Mouse (Mus musculus) T-cell, adult 66 days (primary cell): ENCODE data around the gene Mgl2. TPM values are rescaled to one million over a fixed set of nuclear protein-coding genes. Genes with fewer than 3 reads are reported as not detected.

ENCODE experiments used
- total RNA-seq, 2 experiments: library from RNA; stranded (reverse); gene quantifications; 3 replicates in 1 of 2; 4 replicates in 1 of 2; pipeline ENCODE4 v1.2.4; 2023

The Mgl2 gene
- not detected for total RNA-seq

GRCm38 (mm10) chr11:70129926-70130379 is at the start of gene Mgl2:
TSS of gene Mgl2 (plus strand) at chr11:70130329.

GRCm38 (mm10) chr11:70091986-70092783 is 37.9 kb upstream of the Mgl2 start, which contains the start of gene Asgr2:
TSS of gene Asgr2 (plus strand) at chr11:70092644.

GRCm38 (mm10) chr11:70155897-70156296 is 25.8 kb downstream of the Mgl2 start, which contains the start of gene Clec10a:
TSS of gene Clec10a (plus strand) at chr11:70156197.

Other genes with a start within 250 kb of the Mgl2 start
- gene Kctd11, start 248.9 kb upstream of the Mgl2 start, total RNA-seq = 1 to 10 TPM; 1.5 to 2.1 TPM
- 100 to 1,000 TPM; 462 TPM for gene Acap1, start 234.8 kb upstream of the Mgl2 start, total RNA-seq
- gene 2810408A11Rik, start 229.3 kb upstream of the Mgl2 start, total RNA-seq = 1 to 10 TPM; 3.5 to 3.6 TPM
- 10 to 100 TPM; 64.4 to 66.0 TPM for gene Neurl4, start 229.3 kb upstream of the Mgl2 start, total RNA-seq
- 100 to 1,000 TPM; 132 to 133 TPM for gene Gps2, start 216.4 kb upstream of the Mgl2 start, total RNA-seq
- gene Eif5a, start 208.4 kb upstream of the Mgl2 start, total RNA-seq = 100 to 1,000 TPM; 389 to 417 TPM
- not detected for gene Ybx2, start 194.5 kb upstream of the Mgl2 start, total RNA-seq
- gene Slc2a4, start 182.1 kb upstream of the Mgl2 start, total RNA-seq = not detected
- not detected for gene Cldn7, start 165.6 kb upstream of the Mgl2 start, total RNA-seq
- gene Ctdnep1, start 149.2 kb upstream of the Mgl2 start, total RNA-seq = 100 to 1,000 TPM; 113 to 123 TPM
- 10 to 100 TPM; 36.1 to 48.5 TPM for gene Elp5, start 147.8 kb upstream of the Mgl2 start, total RNA-seq
- gene Gabarap, start 139.2 kb upstream of the Mgl2 start, total RNA-seq = 100 to 1,000 TPM; 182 to 187 TPM
- 10 to 100 TPM; 64.4 to 67.2 TPM for gene Phf23, start 134.6 kb upstream of the Mgl2 start, total RNA-seq
- 10 to 100 TPM; 40.8 to 42.1 TPM for gene Dvl2, start 129.7 kb upstream of the Mgl2 start, total RNA-seq
- gene Acadvl, start 114.9 kb upstream of the Mgl2 start, total RNA-seq = 10 to 100 TPM; 62.0 to 75.3 TPM
- 10 to 100 TPM; 36.4 to 38.1 TPM for gene Dlg4, start 113.4 kb upstream of the Mgl2 start, total RNA-seq
- not detected for gene Asgr1, start 76.2 kb upstream of the Mgl2 start, total RNA-seq
- gene Asgr2, start 37.7 kb upstream of the Mgl2 start, total RNA-seq = not detected
- under 1 TPM in 1 of 2 experiments, not detected in 1; 0.99 TPM for gene Clec10a, start 25.9 kb downstream of the Mgl2 start, total RNA-seq
- not detected for gene Slc16a11, start 82.4 kb downstream of the Mgl2 start, total RNA-seq
- 1 to 10 TPM; 2.6 to 3.1 TPM for gene Slc16a13, start 90.7 kb downstream of the Mgl2 start, total RNA-seq
- gene Bcl6b, start 99.5 kb downstream of the Mgl2 start, total RNA-seq = under 1 TPM in 1 of 2 experiments, not detected in 1; 0.15 TPM
- 10 to 100 TPM; 67.4 to 73.0 TPM for gene 0610010K14Rik, start 107.6 kb downstream of the Mgl2 start, total RNA-seq
- 1 to 10 TPM; 3.9 to 5.7 TPM for gene Gm21988, start 109.5 kb downstream of the Mgl2 start, total RNA-seq
- gene Rnasek, start 109.5 kb downstream of the Mgl2 start, total RNA-seq = 10 to 100 TPM; 70.1 TPM
- not detected for gene Alox12, start 125.0 kb downstream of the Mgl2 start, total RNA-seq
- not detected for gene Alox12e, start 192.3 kb downstream of the Mgl2 start, total RNA-seq
- not detected for gene Alox15, start 221.7 kb downstream of the Mgl2 start, total RNA-seq